Mouse (Mus musculus): ENCODE results near the gene LTO1. TPM values are rescaled to one million over a fixed set of nuclear protein-coding genes. Genes with fewer than 3 reads are reported as not detected.

Gene LTO1
- polyA plus RNA-seq, 1 experiment = 21.2 TPM

DNA sequence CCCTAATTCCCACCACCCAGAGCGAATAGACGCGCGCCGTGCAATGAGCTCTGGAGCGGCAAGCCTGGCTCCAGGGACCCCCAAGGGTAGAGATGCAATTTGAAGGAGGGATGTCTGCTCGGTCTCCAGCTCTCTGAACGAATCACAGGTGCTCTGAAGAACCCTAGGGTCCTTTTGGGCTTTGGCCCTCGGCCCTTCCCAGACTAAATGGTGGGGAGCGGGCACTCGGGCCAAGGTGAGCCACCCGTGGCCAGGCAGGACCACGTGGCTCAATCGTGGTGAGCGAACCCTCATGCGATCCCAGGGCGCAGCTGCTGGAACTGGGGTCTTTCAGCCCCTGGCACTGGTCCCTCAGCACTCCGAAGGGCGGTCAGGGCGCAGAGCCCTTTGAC, 27.8 kb downstream of the LTO1 start:
- Histone ChIP-seq H3K4me1 (ENCODE audit: control insufficient read depth, insufficient read depth, low read length) (peaks cover 14% of the 10 kb centered on the region), H3K4me3 (ENCODE audit: insufficient read depth, low read length) (no peak overlapping the region), H3K27ac (ENCODE audit: insufficient read depth, low read length) (peak overlapping the region; percentile 83)
- TF ChIP-seq CTCF (IDR thresholded peaks at IDR 0.05; ENCODE audit: borderline replicate concordance, insufficient read depth, low read length) = no peak
- TF ChIP-seq POLR2A (IDR thresholded peaks at IDR 0.05; ENCODE audit: low read depth, low read length) = no peak

DNA sequence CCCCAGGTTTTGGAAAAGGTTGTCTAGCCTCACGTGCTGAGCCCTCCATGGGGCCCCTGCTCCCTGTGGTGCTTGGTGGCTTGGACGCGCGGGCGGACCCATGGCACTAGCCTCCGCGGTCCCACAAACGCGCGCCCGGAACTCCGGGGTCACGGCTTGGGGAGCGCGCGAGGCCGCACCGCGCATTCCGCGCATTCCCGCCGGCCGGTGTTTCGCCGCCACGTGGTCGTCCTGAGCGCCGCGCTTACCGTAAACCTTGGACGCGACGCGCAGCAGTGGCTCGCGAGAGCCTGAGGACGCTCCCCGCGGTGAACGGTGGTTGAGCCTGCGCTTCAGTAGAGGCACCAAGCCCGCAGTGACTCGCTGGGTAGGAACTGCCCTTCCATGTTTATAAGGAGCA, 28.4 kb downstream of the LTO1 start:
- TF ChIP-seq POLR2A (IDR thresholded peaks at IDR 0.05; ENCODE audit: low read depth, low read length) = no peak
- TF ChIP-seq CTCF (IDR thresholded peaks at IDR 0.05; ENCODE audit: borderline replicate concordance, insufficient read depth, low read length) = peak; percentile 43; the same call in 1 of the 2 replicates
- H3K4me3 ChIP-seq (ENCODE audit: insufficient read depth, low read length) = no peak overlapping the region
- H3K27ac ChIP-seq (ENCODE audit: insufficient read depth, low read length) = 0 out of 2 replicates have a peak overlapping the region, but pooled peaks have one; percentile 83
- peaks cover 14% of the 10 kb centered on the region for H3K4me1 ChIP-seq (ENCODE audit: control insufficient read depth, insufficient read depth, low read length)

GRCm38 (mm10) chr7:144958509-144959395, 43.9 kb downstream of the LTO1 start:
- no peak overlapping the region for H3K4me3 ChIP-seq (ENCODE audit: insufficient read depth, low read length)
- H3K27ac ChIP-seq (ENCODE audit: insufficient read depth, low read length) = no peak overlapping the region
- no peak for TF ChIP-seq CTCF (IDR thresholded peaks at IDR 0.05; ENCODE audit: borderline replicate concordance, insufficient read depth, low read length)
- TF ChIP-seq POLR2A (IDR thresholded peaks at IDR 0.05; ENCODE audit: low read depth, low read length) = no peak
- H3K4me1 ChIP-seq (ENCODE audit: control insufficient read depth, insufficient read depth, low read length) = no peaks in the 10 kb centered on the region

DNA sequence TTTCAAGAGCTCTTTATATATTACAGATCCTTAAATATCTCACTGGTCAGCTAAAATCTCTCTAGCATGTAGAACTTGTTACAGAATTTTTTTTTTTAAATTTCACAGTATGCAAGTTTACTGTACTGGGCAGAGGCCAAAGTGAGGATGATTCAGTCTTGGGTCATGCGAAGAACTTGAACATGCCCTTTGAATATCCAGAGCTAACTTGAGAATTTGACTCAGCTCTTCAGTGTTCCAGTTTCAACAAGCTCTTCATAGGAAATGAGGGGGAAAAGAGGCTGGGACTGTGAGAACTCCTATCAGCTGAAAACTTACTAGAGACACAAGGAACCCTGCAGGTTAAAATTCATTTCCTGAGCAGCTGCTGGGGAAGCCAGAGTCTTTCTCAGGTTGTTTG, 49.0 kb downstream of the LTO1 start:
- 0 out of 2 replicates have a peak, but pooled peaks cover 3% of the 10 kb centered on the region for H3K4me1 ChIP-seq (ENCODE audit: control insufficient read depth, insufficient read depth, low read length)
- H3K27ac ChIP-seq (ENCODE audit: insufficient read depth, low read length) = peak overlapping the region; percentile 85
- H3K4me3 ChIP-seq (ENCODE audit: insufficient read depth, low read length) = no peak overlapping the region
- TF ChIP-seq POLR2A (IDR thresholded peaks at IDR 0.05; ENCODE audit: low read depth, low read length) (no peak), CTCF (IDR thresholded peaks at IDR 0.05; ENCODE audit: borderline replicate concordance, insufficient read depth, low read length) (no peak)

- 0 out of 2 replicates have a peak, but pooled peaks cover 4% of the 10 kb centered on the region for H3K4me1 ChIP-seq (ENCODE audit: control insufficient read depth, insufficient read depth, low read length)
- H3K4me3 ChIP-seq (ENCODE audit: insufficient read depth, low read length) = no peak overlapping the region
- no peak for TF ChIP-seq POLR2A (IDR thresholded peaks at IDR 0.05; ENCODE audit: low read depth, low read length)
- TF ChIP-seq CTCF (IDR thresholded peaks at IDR 0.05; ENCODE audit: borderline replicate concordance, insufficient read depth, low read length) = no peak
- peak overlapping the region; percentile 85 for H3K27ac ChIP-seq (ENCODE audit: insufficient read depth, low read length)
Observed at GRCm38 (mm10) chr7:144964316-144964715, 49.4 kb downstream of the LTO1 start.

DNA sequence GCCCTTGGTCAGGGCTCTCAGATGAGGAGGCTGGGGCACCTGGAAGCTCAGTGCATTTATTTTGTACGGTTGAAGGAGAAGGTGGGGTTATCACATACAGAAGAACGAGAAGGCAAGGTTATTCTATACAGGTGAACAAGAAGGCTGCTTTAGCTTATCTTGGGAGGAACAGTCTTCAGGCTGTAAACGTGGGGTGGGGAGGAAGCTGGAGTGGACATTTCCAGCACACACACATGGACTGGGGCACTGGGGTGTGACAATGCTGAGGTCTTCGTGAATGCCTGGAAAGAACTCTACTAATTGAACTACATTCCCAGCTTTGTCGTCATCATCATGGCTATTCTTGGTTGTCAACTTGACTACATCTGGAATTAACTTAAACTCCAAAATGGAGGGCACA, 51.0 kb downstream of the LTO1 start:
- Histone ChIP-seq H3K27ac (ENCODE audit: insufficient read depth, low read length) (no peak overlapping the region), H3K4me3 (ENCODE audit: insufficient read depth, low read length) (no peak overlapping the region), H3K4me1 (ENCODE audit: control insufficient read depth, insufficient read depth, low read length) (0 out of 2 replicates have a peak, but pooled peaks cover 4% of the 10 kb centered on the region)
- TF ChIP-seq POLR2A (IDR thresholded peaks at IDR 0.05; ENCODE audit: low read depth, low read length) = no peak
- TF ChIP-seq CTCF (IDR thresholded peaks at IDR 0.05; ENCODE audit: borderline replicate concordance, insufficient read depth, low read length) = no peak

- H3K4me1 ChIP-seq (ENCODE audit: control insufficient read depth, insufficient read depth, low read length) = 0 out of 2 replicates have a peak, but pooled peaks cover 1% of the 10 kb centered on the region
- no peak for TF ChIP-seq POLR2A (IDR thresholded peaks at IDR 0.05; ENCODE audit: low read depth, low read length)
- no peak for TF ChIP-seq CTCF (IDR thresholded peaks at IDR 0.05; ENCODE audit: borderline replicate concordance, insufficient read depth, low read length)
- H3K27ac ChIP-seq (ENCODE audit: insufficient read depth, low read length) = no peak overlapping the region
- no peak overlapping the region for H3K4me3 ChIP-seq (ENCODE audit: insufficient read depth, low read length)
Observed at GRCm38 (mm10) chr7:144970997-144971768, 56.3 kb downstream of the LTO1 start.

DNA sequence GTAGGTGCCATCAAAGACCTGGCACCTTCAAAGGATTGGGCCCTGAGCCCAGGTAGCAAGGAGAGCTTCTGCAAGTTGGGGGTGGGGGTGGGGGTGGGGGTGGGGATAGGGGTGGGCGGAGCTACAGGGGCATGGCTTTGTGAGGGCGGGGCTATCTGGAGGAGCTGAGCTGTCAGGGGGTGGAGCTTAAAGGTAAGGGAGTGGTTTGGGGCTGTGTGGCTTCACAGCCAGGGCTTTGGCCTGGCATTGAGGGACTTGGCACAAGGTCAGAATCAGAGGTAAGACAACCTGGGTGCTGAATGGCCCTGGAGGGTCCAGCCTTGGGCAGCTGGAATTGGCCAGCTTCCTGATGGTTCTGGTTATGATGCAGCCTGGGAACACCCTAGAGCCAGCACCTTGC, 56.9 kb downstream of the LTO1 start:
- TF ChIP-seq CTCF (IDR thresholded peaks at IDR 0.05; ENCODE audit: borderline replicate concordance, insufficient read depth, low read length) (no peak), POLR2A (IDR thresholded peaks at IDR 0.05; ENCODE audit: low read depth, low read length) (no peak)
- H3K4me1 ChIP-seq (ENCODE audit: control insufficient read depth, insufficient read depth, low read length) = 0 out of 2 replicates have a peak, but pooled peaks cover 1% of the 10 kb centered on the region

GRCm38 (mm10) chr7:144973461-144973860, 58.6 kb downstream of the LTO1 start:
- no peak overlapping the region for H3K27ac ChIP-seq (ENCODE audit: insufficient read depth, low read length)
- TF ChIP-seq POLR2A (IDR thresholded peaks at IDR 0.05; ENCODE audit: low read depth, low read length) = no peak
- TF ChIP-seq CTCF (IDR thresholded peaks at IDR 0.05; ENCODE audit: borderline replicate concordance, insufficient read depth, low read length) = no peak
- H3K4me3 ChIP-seq (ENCODE audit: insufficient read depth, low read length) = no peak overlapping the region
- H3K4me1 ChIP-seq (ENCODE audit: control insufficient read depth, insufficient read depth, low read length) = 0 out of 2 replicates have a peak, but pooled peaks cover 1% of the 10 kb centered on the region

More for the DNA sequence above, 56.9 kb downstream of the LTO1 start:
- Histone ChIP-seq H3K27ac (ENCODE audit: insufficient read depth, low read length) (no peak overlapping the region), H3K4me3 (ENCODE audit: insufficient read depth, low read length) (no peak overlapping the region)

Data from embryonic fibroblast, embryonic 13.5 days (primary cell).